Mouse (Mus musculus) liver, embryonic 13.5 days (tissue): ENCODE measurements around the gene Gm28827. TPM values are rescaled to one million over a fixed set of nuclear protein-coding genes. Genes with fewer than 3 reads are reported as not detected.
"Not testable (repeated sequence)": the region's sequence is repeated elsewhere in the genome, so short reads cannot be mapped to it uniquely, and the experiment has no call there.

Experiments
- ATAC-seq: fragments of 200-750 bp; cut with Nextera tagmentation; 2 replicates; pipeline ENCODE4 v1.8.0; 2017; ENCODE audit warnings: low read depth, mild to moderate bottlenecking, moderate number of reproducible peaks, moderate library complexity
- DNase-seq: peaks from one replicate; pipeline ENCODE4 v3.0.0; 2022
- H3K27ac ChIP-seq: fragments of 300-500 bp; sonication (generic); 2 replicates; pipeline ENCODE4 v1.5.1; 2015; ENCODE audit warnings: moderate library complexity, mild to moderate bottlenecking, inconsistent platforms
- H3K27me3 ChIP-seq: fragments of 300-500 bp; sonication (generic); 2 replicates; pipeline ENCODE4 v1.6.1; 2015; ENCODE audit warnings: mild to moderate bottlenecking, inconsistent platforms
- H3K36me3 ChIP-seq: fragments of 300-500 bp; sonication (generic); 2 replicates; pipeline ENCODE4 v1.6.1; 2015; ENCODE audit warnings: mild to moderate bottlenecking, inconsistent platforms
- H3K4me1 ChIP-seq: fragments of 300-500 bp; sonication (generic); replicated peaks from 2 replicates; pipeline ENCODE4 v1.6.1; 2015; ENCODE audit warnings: inconsistent platforms
- H3K4me2 ChIP-seq: fragments of 300-500 bp; sonication (generic); 2 replicates; pipeline ENCODE4 v1.6.1; 2015; ENCODE audit warnings: inconsistent platforms, mild to moderate bottlenecking, moderate library complexity
- H3K4me3 ChIP-seq: fragments of 300-500 bp; sonication (generic); replicated peaks from 2 replicates; pipeline ENCODE4 v1.5.1; 2015; ENCODE audit warnings: mild to moderate bottlenecking, inconsistent platforms
- H3K9ac ChIP-seq: fragments of 300-500 bp; sonication (generic); 2 replicates; pipeline ENCODE4 v1.6.1; 2015; ENCODE audit warnings: mild to moderate bottlenecking, inconsistent platforms
- H3K9me3 ChIP-seq: fragments of 300-500 bp; sonication (generic); replicated peaks from 2 replicates; pipeline ENCODE4 v1.6.1; 2016; ENCODE audit warnings: inconsistent platforms
- WGBS: fragments of 180-500 bp; shearing (Covaris S2); methylation state at CpG from one replicate; pipeline ENCODE4 v1.1.7; 2015; ENCODE audit not compliant: insufficient replicate concordance; 5-methylcytosine and 5-hydroxymethylcytosine counted together
- polyA plus RNA-seq: library from polyadenylated mRNA; unstranded; fragments of >200 nt; fragmentation: Nextera tagmentation; extraction: Ambion mirVana; gene quantifications from 2 replicates; pipeline ENCODE4 v1.2.1, GENCODE M21; 2015

The Gm28827 gene
- not detected in 2 replicates for polyA plus RNA-seq

- ATAC-seq, H3K27me3 ChIP-seq, H3K4me1 ChIP-seq, H3K36me3 ChIP-seq, DNase-seq, H3K9me3 ChIP-seq, H3K9ac ChIP-seq, H3K27ac ChIP-seq, H3K4me3 ChIP-seq, H3K4me2 ChIP-seq: not testable (repeated sequence)
- no CpG with 5 or more reads among the region's 6 CpGs for WGBS
These were observed at the start of gene Gm28827 for GRCm38 (mm10) chrY:83030647-83031046. Gene Gm28827 (plus strand): TSS chrY:83030947.
